Mouse (Mus musculus) thymus, adult 2 months (tissue): Measurements from ENCODE around the gene Map2.

Source experiments
- CTCF ChIP-seq: fragments of 200-500 bp; IDR thresholded peaks from 2 replicates; pipeline ENCODE4 v1.5.1; 2012; ENCODE audit warnings: mild to moderate bottlenecking, control low read depth, low read length, moderate library complexity, borderline replicate concordance; ENCODE audit not compliant: control insufficient read depth, poor library complexity, insufficient read depth; ENCODE audit errors: extremely low read depth
- POLR2A ChIP-seq: fragments of 200-500 bp; IDR thresholded peaks from 2 replicates; pipeline ENCODE4 v1.6.1; 2012; ENCODE audit warnings: mild to moderate bottlenecking, low read length, control low read depth, moderate library complexity; ENCODE audit not compliant: control insufficient read depth, poor library complexity, insufficient read depth; ENCODE audit errors: extremely low read depth

DNA sequence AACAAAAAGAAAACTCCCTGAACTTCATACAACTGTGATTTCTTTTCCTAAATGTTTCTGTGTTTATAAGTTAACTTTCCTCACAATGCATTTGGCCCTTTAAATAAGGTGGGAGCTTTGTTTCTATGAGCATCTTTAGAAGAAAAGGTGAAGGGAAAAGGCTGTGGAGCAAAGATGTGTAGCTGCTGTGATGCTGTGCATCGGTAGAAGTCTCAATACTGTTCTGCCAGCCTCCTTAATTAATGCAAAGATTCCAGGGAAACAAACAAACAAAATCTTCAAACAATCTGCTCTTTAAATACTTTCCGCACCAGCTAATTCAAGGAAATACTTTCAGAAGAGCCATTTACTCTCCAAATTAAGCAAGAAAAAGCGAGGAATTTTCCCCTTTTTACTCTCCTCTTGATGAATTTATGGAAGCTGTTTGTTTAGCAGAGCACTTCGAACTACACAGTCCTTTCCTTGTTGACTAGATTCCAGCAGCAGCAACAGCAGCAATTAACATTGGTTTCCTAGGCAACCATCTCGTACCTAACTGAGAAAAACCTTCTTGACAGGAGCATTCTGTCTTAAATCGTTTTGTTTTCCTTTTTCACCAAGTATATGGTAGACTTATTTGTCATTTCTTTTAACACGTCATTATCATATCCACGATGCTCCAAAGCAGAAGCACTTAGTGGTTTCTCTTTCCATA lies 220.0 kb downstream of the Map2 start:
- no peak for TF ChIP-seq CTCF
- no peak for TF ChIP-seq POLR2A
